Mouse (Mus musculus): ENCODE results near the gene Ntn5.
"Not testable (repeated sequence)": the region's sequence is repeated elsewhere in the genome, so short reads cannot be mapped to it uniquely, and the experiment has no call there.

Ntn5 gene

DNA sequence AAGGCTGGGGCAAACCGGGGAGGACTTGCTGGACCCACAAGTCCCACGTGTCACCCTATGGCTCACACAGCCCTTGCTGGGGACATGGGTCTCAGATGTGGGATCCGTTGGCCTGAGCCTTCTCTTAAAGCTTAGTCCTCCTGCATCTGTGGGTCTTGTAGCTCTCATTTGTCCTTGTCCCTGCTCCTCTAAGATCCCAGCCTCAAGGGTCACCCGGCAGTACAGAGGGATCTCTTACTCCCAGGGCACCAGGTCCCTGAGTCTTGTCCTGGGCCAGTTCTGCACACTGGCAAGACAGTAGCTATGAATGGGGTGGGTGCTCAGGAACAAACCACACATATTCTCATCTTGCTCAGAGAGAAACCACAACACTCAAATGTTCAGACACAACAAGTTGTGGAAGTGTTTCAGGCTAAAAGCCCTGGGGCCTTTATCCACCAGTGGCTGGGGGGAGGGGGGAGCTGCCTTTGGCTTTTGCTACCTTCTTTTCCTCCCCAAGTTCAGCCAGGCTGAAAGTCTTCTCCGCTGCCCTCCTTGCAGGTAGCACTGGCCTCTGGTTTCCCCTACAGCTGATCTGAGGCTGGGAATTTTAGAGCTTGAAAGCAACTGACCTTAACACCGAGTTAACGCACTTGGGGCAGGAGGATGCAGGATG is at the start of gene Ntn5:
Gene Ntn5, plus strand, starts transcription at position 627 of the 655 bp plus-strand sequence.
- DNase-seq = no peak

DNA sequence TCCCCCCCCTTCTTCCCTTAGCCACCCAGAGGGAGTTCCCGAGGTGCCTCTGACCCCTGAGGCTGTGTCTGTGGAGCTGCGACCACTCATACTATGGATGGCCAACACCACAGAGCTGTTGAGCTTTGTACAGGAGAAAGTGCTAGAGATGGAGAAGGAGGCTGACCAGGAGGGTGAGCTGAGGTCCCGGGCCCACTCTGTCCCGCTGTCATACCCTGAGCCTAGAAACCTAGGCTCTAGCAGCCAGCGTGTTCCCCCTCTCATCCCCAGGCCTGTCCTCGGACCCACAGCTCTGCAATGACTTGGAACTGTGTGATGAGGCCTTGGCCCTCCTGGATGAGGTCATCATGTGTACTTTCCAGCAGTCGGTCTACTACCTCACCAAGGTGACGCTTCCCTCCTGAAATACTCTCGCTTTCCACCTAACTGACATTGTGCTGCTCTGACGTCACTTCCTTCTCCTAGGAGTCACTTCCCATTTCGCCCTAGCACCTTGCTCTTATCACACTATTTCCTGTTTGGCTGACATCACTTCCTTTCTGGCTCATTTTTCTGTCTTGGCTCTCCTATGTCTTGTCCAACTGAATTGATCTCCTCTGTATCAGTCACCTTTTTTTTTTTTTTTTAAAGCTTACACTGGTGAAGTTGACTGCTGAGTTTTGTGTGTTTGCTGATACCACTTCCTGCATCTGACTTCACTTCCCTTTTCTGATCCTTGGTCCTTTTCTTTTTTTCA is 48.7 kb upstream of the Ntn5 start:
- no peak for DNase-seq

DNA sequence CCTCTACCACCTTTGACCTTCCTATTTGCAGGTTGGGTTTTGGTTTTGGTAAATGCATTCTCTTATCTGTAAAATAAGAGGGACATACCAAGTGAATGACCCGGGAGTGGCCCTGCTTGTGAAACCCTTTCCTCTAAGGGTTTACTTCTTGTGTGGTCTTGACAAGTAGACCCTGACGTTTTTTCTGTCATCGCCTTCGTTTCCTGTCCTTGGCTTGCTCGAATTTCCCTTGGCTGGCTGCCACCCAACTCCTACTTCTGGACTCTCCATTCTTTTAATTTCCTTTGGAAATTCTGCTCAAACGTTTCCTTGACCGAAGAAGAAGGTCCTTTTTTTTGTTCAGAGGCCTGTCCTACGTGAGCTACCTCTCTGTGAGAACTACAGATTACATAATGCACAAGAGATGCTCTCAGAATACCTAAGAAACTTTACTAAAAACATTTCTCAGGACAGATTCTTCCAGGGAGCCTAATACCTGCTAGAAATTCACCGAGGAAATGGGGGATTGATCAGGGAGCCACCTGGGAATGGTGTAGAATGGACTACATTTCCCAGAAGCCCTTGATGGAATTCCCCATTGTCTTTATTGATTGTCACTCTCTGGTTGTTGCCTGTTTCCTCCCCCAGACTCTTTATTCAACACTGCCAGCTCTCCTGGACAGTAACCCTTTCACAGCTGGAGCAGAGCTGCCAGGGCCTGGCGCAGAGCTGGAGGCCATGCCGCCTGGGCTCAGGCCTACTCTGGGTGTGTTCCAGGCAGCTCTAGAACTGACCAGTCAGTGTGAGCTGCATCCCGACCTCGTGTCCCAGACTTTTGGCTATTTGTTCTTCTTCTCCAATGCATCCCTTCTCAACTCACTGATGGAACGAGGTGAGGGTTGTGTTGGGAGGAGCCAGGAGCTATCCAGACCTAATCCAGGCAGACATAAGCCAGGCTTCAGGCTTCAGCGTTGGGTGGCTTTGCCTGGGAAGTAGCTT is 47.8 kb upstream of the Ntn5 start:
- no peak for DNase-seq

DNA sequence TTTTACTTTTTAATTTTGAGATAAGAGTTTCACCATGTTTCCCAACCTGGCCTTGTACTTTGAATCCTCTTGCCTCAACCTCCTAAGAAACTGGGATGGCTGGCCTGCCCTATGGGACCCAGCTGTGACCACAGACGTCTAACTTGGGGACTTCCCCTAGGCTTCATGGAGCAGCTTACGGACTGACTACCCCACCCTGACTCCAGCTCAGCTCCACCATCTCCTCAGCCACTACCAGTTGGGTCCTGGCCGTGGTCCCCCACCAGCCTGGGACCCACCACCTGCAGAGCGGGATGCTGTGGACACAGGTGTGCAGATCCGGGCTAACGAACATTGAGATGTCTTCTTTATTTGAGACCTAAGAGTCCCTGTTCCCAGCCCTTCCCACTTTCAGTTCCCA is 46.1 kb upstream of the Ntn5 start:
- DNase-seq = no peak

DNA sequence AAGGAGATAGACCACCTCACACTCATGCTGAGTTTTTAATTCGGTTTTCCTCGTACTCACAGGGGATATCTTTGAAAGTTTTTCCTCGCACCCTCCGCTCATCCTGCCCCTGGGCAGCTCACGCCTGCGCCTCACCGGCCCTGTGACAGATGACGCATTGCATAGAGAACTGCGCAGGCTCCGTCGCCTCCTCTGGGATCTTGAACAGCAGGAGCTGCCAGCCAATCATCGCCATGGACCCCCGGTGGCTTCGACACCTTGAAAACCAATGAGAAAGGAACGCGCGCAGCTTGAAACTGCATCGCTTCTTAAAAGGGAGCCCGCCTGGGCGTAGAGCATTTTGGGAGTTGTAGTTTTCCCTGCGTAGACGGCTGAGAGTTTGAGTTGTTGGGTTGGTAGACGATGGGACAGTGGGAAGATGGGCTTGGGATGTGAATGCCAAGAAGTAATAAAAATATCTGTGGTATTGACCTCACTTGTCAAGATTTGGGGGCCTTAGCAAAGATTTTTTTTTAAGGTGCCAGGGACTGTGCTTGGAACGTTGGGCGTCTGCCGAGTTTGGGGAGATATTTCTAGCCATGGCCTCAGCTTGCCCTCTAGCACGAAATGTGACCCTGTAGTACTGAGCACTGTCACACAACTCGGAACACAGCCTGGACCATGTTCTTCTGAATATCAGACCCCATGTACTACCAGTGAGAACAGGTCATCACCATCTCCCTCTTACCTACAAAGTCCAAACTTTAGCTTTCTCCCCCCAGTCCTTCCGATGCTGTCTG is 45.0 kb upstream of the Ntn5 start:
- DNase-seq = peak; percentile 94

DNA sequence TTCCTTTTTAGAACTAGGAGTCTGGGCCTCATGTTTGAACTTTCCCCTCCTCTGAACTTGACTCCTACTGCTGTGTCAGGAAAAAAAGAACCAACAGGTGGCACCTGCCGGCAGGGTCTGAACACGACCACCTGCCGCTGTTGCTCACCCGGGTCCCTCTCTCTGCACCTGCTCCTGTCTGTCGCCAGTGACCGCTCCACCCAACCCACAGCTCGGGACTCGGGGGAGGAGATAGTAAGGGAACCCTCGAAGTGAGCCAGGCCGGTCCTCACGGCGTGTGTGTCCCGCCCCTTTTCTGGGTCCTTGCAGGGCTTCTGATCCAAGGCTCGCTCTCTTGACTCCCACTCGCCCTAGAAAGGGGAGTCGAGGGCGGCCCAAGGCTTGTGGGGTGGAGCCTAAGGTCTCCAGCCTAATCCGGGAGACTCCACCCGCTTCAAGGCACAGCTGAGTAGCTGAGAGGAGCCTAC is 44.2 kb upstream of the Ntn5 start, which contains the start of gene Mamstr:
Gene Mamstr, plus strand, starts transcription at position 417 of the 467 bp plus-strand sequence.
- no peak for DNase-seq

DNA sequence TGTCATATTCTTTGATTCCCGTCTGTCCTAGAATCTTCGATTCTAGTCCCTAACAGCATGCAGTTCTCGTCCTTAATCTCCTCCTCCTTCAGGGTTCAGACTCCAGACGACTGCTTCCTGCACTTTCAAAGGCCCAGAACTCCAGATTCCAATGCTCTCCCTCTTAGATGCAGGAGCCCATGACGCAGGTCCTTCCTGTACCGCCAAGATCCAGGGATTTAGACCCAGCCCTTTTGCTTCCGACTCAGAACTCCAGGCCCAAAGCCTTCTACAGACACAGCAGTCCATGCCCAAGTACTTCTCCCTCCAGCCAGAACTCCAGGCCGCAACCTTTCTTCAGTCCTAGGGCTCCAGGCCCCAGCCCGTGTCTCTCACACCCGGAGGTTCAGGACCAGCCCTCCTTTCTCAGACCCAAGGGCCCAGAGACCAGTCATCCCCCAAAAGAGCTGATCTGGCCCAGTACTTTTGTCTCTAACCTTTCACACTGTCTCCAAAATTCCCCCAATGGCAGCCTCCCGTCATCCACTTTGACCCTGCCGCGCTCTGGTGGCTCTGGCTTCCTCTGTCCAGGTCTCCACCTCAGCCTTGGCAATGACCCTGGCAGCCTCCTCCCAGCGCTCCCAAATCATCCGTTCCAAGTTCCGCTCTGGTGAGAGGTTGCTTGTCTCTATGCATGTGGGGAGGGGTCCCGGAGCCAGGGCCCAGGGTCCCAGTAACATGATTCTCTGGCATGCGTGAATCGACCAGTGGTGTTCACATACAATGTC is 43.4 kb upstream of the Ntn5 start:
- DNase-seq = no peak

DNA sequence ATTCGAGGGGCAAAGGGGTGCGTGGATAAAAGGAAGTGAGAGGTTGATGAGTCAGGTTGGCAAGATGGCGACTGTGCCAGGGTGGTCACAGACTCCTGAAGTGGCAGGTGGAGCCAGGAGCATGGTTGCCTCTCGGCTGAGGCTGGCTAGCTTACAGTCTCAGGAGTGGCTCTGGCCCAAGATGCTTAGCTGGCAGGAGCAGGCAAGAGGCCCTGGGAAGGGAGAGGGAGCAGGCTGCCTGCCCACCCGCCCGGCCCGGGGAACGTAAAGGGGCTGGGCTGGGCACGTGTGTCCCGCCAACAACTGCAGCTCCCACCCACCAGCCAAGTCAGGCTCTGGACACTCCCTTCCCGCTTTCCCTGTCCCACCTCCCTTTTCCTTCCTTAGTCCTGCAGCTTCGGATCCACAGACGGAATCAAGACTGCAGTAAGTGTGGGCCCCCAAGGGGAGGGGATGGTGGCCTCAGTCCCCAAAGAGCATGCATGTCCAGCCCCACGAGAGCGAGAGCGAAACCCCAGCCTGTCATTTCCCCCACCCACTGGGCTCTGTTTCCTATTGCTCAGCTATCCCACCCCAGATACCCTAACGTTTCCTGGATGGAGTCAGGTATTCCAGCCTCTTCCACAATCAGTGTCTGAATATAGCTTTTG is 42.3 kb upstream of the Ntn5 start:
- no peak for DNase-seq

DNA sequence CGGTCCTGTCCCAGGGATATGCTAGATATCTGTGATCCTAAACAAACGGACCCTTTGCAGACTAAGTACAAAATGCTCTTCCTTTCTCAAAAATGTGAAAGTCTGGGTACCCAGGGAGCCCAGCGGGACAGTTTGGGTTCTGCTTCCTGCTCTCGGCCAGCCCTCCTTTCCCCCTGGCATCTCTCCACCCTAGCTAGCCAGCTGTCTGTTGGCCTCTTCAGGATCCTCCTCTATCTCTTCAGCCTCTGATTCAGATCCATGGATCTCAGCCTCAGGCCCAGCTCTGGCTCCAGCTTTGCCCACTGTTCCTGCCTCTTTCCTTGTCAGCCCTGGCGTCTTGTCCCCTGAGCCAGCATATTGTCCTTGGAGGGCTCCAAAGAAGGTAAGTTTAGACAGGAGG is 41.7 kb upstream of the Ntn5 start:
- no peak for DNase-seq

DNA sequence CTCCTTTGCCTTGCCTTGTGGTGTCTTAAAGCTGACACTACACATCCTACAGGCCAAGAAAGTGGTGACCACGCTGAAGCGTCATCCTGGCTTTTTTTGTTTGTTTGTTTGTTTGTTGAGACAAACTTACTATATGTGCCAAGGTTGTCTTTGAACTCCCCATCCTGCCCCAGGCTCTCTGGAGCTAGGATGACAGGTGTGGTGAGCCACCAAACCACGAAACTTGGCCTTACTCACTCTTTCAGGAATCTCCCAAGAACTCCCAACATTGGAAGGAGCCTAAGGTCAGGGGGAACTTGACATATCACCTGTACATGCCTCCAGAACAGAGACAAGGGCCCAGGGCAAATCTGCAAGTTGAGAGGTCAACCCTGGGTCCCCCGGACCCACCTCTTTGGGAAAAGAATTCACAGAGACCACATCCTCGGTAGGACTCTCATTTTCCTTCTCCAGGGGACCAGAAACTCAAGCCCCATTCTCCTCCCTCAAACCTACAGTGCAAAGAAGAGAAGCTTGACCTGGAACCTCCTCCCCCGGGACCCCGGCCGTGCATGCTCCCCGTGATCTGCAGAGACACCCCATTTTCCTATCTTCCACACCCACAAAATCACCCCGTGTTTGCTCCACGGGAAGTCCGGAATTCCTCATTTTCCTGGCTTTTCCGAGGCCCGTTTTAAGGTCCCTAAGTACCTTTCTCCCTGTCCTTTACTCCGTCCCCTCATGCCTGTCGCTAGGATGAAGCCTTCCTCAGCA is 41.1 kb upstream of the Ntn5 start:
- DNase-seq = no peak

DNA sequence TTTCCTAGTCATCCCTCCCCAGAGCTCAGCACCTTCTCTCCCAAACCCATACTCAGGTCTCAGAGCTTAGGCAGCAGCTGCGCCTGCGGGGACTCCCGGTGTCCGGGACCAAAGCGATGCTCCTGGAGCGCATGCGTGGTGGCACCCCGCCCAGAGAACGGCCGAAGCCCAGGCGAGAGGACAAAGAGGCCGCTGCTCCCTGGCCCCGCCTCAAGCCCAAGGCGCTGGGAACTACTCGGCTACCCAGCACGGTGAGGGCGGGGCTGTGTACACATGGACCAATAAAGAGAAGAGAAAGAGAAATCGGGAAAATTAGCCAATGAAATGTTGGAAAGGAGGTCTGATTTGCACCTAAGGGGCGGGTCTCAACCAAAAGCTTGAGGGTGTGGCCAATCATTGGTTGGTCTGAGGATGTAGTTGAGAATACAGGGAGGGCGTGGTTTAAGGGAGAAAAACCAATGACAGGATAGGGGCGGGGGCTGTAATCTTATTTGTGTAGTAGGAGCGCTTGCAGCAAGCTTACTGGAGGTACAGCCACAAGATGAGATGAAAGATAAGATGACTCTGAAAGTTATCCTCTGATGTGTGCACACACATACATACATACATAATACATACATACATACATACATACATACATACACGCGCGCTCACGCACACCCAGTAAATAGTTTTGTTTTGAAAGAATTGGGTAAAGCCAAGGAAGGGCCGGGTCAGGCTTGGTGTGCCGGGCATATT is 40.2 kb upstream of the Ntn5 start:
- peak; percentile 94 for DNase-seq

DNA sequence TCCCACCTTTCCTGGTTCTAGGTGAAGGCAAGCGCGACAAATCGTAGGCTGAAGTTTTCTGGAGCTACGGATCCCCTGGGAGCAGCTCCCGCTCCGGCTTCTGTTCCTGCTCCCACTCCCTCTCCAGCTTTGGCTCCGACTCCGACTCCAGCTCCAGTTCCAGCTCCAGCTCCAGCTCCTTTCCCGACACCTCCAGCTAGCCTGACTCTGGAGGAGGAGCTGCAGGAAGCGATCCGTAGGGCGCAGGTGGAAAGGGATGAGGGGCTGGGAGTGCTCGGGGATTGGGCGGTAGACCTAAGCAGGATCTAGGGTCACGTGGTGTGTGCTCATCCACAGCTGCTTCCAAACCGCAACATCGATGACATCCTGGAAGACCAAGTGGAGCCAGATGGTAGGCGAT is 39.6 kb upstream of the Ntn5 start:
- no peak for DNase-seq

DNA sequence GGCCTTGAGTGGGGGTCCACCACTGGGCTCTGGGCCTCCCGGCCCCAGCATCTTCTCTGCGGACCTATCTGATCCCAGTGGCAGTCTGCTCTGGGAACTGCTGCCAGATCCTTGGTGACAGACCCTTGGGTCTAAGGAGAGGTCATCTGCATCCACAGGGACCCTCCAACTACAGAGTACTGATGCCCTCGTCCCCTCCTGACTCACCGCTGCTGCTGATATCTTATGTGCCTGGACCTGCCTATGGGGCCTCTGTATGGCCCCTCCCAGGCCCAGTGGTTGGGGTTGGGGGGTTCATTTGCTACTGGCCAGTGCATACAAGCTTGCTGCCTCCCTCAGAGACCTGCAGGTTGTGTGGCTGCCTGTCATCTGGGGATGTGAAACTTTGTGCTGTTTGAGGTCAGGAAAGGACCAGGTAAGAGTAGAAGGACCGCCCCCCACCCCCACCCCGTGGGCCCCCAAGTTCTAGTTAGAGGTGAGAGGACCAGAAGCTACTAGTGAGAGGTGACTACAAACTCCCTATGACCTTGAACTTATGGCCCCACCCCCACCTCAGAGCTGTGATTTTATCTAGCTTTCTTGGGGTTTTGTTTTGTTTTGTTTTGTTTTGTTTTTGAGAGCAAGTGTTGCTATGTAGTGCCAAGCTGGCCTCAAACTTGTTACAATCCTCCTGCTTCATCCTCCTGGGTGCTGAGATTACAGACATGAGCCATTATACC is 38.8 kb upstream of the Ntn5 start:
- no peak for DNase-seq

DNA sequence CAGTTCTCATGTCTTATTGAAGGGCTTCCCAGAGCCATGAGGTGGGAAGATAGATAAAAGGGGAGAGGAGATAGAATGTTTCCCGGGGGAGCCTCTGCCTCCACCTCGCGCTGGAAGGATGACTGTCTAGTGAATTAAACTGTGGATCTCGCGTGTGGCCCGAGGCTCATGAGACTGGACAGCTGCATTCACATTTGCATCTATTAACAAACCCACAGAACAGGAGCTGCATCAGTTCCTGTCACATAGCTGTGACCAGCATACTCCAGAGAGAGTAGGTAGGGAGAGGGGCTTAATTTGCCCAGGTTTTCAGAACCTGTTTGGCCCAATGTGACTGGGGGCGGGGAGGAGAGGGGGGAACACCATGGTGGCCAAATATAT is 38.2 kb upstream of the Ntn5 start:
- DNase-seq = no peak

DNA sequence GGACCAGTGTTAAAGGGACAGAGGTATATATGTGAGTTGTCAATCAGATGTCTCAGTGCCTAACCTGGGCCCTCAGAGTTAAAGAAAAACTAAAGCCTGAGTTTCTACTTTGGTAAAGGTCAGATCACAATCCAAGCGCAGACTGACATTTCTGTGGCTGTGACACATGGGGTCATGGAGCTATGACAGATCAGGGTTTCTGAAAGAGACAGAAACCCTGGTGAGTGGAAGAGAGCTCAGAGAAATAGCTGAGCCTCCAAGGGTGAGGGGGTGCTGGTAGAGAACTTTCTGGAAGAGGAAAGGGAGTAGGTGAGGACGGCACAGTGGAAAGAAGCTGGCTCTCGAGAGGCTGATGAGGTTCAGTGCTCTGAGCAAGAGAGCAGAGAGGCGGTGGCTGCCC is 37.2 kb upstream of the Ntn5 start:
- no peak for DNase-seq

DNA sequence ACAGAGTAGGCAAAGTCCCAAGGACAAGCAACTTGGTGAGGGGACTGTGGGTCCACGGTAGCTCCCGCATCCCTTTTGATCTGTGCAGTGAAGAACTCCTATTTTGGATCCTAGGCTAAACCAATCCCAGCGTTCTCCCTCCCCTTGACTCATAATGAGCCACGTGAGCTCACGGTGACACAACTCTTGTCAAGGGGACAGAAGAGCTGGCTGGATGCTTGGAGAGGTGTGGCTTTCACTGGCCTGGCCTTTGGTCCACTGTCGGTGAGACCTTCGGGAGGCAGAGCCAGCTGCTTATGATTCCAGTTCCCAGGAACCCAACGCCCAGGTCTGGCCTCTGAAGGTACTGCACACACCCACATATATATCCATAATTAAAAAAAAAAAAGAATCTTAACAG is 34.5 kb upstream of the Ntn5 start:
- no peak for DNase-seq

DNA sequence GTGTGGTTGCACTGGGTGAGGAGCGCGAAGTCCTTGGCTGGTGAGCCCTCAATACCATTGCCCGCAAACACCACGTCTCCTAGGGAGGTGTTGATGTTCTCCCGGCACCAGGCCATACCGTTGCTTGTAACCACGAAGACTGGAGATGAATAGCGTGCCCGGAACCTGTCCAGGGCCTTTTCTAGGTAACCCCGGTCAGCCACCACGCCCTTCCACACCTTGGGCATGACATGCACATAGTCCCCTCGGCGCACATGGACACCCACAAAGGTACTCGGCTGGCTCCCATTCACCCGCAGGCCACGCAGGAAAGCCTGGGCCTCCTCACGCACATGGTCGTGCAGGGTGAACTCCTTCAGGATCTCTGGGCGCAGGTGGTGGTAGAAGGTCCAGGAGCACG is 33.3 kb upstream of the Ntn5 start:
- not testable (repeated sequence) for DNase-seq

DNA sequence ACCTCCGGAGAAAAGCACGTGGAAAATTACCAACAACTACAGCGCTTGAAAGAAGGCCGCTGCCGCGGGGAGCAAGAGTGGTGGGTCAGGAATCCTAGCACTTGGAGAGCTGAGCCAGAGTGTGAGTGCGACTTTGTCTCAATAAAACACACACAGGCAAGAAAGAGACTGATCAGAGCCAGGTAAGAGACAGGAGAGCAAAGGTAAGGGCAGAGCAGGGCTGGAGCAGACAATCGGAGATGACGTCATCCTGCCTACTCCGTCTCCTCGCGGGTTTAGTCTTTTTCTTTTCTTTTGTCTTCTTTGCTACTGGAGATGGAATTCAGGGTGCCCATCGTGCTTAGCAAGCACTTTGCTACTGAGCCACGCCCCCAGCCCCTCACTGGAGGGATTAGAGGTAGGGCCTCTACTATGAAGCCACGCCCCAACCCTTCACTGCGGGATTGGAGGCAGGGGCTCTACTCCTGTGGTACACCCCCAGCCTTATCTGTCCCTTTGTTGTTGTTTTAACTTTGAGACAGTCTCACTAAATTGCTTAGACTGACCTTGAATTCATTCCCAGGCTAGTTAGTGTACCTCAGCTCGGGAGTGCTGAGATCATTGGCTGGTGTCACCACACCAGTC is 29.3 kb upstream of the Ntn5 start:
- no peak for DNase-seq
